Mouse (Mus musculus) testis, adult 2 months (tissue): ENCODE data around the gene Spg20.

ENCODE experiments used
- CTCF ChIP-seq: fragments of 200-500 bp; IDR thresholded peaks from 2 replicates; pipeline ENCODE4 v1.5.1; 2012; ENCODE audit warnings: low read depth, mild to moderate bottlenecking, inconsistent platforms, low read length, moderate library complexity; ENCODE audit not compliant: control insufficient read depth, insufficient read depth, insufficient replicate concordance
- POLR2A ChIP-seq: fragments of 200-500 bp; IDR thresholded peaks from 2 replicates; pipeline ENCODE4 v1.6.1; 2012; ENCODE audit warnings: low read depth, mild to moderate bottlenecking, inconsistent platforms, low read length, moderate library complexity; ENCODE audit not compliant: control insufficient read depth

- TF ChIP-seq CTCF (no peak), POLR2A (no peak)
Measured at GRCm38 (mm10) chr3:55085716-55086115, 26.2 kb upstream of the Spg20 start.
